Mouse (Mus musculus) kidney, adult 18-20 months (tissue): Measurements from ENCODE around the gene Clec2l.
"Not testable (repeated sequence)": the region's sequence is repeated elsewhere in the genome, so short reads cannot be mapped to it uniquely, and the experiment has no call there.

ENCODE experiments used
- DNase-seq: peaks from one replicate; pipeline ENCODE4 v3.0.0; 2021

The Clec2l gene

DNA sequence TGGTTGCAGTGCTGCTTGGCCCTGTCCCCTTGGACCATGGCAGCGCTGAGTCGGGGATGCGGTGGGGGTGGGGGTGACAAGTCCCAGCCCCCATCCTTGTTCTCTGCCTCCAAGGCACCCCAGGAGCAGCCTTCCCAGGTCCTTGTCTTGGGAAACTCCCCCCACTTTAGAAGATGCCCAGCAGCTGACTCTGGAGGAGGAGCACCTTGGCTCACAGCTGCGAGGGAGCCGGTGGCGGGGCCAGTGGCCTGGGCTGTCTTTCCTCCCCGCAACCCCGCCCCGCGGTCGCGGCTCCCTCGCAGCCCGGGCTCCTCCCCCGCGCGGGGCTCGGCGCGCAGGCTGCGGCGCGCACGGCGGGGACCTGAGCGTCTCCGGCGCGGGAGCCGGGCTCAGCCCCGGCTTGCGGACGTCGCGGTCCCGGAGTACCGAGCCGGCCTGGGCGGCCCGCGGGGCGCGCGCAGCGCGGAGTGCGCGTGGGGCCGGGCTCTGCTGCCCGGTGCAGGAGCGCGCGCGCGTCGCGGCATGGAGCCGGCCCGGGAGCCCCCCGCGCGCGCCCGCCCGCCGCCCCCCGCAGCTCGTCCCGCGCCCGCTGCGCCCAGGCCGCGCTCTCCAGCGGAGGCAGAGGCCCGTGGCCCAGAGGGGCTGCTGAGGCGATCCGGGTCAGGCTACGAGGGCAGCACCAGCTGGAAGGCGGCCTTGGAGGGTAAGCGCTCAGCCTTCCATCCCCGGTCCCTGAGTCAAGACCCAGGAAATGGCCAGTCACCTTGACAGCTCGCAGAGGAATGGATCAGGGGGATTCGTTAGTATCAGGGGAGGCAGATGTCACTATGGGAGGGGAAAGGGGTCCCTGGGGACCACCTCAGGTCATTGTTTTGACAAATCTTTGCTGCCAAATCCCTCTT, at the start of gene Clec2l:
TSS of gene Clec2l (plus strand) at position 356 of the 902 bp plus-strand sequence.
- DNase-seq = no peak

DNA sequence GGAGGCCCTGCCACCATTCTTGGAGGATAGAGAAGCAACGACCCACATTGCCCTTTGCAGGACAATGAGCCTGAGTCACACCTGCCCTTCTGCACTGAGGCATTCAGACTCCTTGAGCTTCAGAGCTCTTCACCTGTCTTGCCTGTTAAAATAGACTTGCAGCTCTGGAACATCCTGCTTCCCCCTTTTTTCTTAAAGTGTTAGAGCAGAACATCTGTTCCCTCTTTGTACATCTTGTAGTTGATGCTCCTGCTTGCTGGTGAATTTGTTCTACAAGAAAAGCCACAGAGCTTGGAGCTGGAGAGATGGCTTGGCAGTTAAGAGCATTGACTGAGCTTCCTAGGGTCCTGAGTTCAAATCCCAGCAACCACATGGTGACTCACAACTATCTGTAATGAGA, 40.5 kb upstream of the Clec2l start:
- DNase-seq = no peak

DNA sequence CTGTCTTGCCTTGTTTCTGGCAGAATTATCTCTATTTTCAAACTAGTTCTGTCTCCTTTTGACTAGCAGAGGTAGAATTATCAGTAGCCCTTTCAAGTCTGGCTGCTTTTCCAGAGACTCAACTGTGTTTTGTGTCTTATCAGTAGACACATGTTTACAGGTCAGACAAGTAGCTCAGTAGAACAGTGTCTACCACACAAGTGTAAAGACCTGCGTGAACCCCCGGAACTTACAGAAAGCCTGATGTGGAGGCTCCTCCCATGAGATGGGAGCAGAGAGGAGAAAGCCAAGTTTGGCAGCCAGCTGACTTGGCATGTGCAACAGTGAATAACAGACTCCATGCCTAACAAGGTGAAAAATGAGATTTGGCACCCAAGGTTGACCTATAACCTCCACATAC, 39.4 kb upstream of the Clec2l start:
- DNase-seq = no peak

DNA sequence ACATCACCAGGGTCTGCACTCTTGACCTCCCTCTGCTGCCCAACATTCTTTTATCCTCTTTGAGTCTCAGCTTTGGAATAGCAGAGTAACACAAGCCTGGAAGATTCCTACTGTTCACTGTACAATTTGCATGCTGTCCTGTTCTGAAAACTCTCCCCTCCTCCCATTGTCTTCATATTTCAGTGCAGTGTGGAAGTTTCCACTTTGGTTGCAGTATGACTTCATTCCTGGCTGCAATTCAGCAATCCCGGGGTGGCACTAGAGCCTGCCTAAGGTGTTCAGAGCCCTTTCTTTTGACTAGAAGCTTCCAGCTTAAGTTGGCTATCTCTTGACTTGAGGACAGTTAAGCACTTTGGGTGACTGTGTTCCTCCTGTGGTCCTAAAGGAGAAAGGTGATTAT, 38.4 kb upstream of the Clec2l start:
- no peak for DNase-seq

DNA sequence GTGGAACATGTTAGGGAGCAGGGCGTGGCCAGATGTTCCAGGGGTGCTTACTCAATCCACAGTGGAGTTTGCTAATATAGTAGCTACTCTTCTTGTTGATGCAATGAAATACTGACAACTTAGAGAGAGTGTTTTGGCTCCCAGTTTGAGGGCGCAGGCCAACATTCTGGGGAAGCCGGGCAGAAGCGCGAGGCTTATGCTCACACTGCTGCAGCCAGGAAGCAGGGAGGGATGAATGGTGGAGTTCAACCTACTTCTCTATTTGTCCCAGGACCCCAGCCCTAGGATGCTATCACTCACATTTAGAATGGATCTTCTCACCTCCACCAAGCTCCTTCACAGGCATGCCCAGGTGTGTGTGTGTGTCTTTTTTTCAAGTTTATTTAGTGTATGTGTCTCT, 36.8 kb upstream of the Clec2l start:
- no peak for DNase-seq

DNA sequence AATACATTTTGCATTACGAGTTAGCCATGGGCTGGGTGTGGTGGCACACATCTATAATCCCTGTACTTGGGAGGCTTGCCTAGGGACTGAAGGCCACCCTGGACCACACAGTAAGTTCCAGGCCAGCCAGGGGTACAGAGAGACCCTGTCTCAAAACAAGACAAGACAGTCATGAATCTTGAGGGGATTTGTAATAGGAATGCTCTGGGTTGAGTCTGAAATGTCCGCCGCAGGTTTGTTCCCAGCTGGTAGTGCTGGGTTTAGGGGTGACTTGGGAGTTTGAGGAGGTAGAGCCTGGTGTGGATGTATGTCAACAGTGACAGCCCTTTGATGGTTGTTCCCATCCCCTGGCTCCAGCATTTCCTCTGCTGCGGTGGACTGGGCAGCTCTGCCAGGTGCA, 35.8 kb upstream of the Clec2l start:
- DNase-seq = peak; percentile 1

DNA sequence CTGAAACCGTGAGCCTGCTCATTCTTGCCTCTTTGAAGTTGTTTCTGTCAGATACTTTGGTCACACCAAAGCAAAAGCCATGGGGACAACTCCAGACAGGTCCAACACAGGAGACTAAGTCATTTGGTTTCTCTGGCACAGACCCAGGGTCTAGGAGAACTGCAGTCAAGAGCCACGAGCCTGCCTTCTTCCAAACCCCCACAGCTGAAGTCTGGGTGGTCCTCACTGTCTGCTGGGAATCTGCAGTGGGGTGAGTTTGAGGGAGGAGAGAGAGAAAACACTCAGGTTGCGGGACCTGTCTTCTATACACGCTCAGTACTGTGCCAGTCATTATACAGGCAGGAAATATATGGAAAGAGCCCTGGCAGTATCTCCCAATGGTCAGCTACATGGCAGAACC, 35.4 kb upstream of the Clec2l start:
- DNase-seq = no peak

DNA sequence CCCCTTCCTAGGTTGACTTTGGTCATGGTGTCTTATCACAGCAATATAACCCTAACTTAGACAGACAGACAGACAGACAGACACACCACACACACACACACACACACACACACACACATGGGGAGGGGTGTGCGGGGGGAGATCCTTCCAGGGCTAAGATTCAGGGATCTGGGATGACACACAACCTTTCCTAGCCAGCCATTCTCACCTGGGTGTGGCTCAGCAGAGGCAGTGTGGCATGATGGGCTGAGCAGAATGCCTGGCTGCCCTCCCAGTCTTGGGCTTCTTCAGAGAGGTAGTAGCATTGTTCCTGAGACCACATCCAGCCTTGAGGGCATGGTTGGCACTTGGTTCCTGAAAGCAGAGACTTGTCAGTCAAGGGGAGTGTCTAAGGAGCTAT, 33.3 kb upstream of the Clec2l start:
- no peak for DNase-seq

DNA sequence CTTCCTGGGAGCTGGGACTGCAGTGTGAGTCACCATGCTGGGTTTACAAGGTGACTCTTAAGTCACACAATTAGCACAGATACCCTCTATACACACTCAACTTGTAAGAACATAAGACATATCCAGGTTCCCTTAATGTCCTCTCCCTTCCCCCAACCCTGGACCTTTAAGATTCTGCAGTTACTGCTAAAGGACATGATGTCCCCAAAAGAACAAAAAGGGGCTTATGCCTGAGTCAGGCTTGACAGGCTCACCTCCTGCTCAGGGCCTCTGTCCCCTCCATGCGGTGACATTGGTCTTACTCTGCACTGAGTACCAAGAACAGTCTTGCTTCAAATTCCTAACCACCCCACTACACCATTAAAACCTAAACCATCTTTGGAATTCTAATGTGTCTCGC, 30.0 kb upstream of the Clec2l start:
- no peak for DNase-seq

DNA sequence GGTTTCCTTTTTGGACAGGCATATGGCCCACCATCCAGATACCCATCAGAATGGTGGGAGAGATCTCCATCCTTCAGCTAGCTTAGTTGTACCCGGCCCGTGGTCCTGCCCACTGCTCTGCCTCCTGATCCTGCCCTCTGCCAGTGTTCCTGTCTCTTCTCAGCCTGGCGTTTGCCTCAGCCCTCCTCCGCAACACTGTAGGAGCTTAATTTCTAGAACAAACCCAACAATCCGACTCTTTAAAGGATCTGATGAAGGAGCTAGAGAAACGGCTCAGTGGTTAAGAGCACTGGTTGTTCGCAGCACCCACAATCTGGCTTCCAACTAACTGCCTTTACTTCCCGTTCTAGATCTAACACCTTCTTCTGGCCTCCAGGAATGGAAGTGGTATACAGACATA, 28.4 kb upstream of the Clec2l start:
- DNase-seq = no peak

DNA sequence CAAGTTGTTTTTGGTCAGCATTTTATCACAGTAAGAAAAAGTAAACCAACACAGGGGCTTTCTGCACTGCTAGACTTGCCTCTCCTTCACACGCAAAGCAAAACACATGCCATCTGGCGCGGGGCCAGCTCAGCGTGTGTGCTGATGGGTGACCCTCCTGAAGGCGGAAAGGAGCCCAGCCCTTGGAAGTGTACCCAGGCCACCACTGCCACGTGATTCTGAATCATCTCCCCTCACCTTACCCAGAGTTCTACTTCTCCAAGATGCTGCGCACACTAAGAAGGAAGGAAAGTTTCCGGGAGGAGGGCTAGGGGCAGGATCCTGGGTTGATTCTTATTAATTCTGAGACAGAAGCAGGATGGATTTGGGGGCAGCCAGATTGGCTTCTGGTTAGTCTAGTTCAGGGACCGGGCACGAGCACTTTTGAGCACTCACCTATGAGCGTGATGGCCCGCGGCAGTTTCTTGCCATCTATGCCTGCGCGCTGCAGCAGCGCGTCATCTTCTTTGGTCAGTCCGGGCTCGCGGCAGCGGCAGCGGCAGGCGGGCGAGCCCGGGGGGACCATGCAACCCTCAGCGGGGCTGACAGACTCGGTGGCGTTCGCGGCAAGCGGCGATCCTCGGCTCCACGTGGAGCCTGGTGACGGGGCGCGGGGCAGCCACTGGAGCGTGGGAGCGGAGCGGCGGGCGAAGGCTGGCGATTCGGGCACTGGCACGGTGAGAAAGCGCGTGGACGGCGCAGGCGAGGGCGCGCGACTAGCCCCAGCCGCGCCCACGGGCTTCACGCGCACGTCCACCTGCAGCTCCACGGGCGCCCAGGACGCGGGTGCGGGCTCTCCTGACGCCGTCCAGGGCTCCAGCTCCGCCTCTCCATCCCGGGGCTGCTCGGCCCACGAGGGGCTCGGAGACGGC, 26.7 kb upstream of the Clec2l start:
- DNase-seq = peak; percentile 58

DNA sequence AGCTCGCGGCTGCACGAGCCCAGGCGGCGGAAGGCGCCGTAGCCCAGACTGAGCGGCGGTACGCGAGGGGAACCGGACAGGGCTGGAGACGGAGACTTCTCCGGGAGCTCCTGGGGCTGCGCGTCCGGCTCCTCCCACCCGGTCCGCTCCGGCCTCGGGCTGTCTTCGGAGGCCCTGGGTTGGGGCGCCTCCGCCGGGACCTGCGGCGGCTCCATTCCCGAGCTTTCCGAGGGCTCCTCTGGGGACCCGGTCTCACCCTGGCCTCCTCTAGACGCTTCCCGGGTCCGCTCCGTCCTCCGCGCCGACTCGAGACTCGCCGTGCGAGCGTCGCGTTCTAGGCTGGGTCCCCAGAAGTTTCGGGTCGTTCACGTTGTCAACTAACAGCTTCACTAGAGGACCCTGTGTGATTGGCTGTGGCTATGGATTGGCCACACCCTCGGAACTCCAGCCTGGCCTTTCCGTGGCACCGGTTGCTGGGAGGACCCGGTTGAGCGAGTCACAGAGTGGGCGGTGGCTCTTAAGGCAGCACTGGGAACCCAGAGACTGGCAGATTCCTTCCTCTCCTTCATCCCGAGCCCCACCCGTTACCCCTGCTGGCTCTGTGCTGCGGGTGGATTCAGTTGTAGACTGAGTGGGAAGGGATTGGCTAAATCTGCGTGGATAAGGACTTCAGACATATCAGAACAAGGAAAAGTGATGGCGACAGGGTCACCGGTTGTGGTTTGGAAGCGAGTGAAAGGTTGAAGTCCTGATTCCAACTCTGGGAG, 25.8 kb upstream of the Clec2l start, which contains the start of gene Klrg2:
TSS of gene Klrg2 (minus strand) at position 391 of the 767 bp plus-strand sequence.
- DNase-seq = peak; percentile 73

DNA sequence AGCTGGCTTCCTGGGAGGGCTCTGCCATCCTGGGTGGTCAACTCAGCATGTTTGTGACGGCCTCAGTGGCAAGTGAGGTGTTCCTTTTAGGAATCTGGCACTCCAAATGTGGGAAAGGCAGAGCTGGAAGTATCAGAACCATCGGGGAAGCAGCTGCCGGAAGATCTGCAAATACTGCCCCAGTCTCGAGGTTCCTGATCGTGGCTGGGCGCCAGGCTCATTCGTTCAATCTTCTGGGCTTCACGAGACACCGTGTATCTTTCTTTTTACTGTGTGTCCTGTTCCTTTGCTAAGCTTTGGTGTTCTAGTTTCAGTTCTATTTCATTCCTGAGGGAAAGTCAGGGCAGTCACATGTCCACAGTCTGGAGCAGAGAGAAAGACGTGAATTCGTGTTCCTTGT, 22.5 kb upstream of the Clec2l start:
- DNase-seq = no peak

DNA sequence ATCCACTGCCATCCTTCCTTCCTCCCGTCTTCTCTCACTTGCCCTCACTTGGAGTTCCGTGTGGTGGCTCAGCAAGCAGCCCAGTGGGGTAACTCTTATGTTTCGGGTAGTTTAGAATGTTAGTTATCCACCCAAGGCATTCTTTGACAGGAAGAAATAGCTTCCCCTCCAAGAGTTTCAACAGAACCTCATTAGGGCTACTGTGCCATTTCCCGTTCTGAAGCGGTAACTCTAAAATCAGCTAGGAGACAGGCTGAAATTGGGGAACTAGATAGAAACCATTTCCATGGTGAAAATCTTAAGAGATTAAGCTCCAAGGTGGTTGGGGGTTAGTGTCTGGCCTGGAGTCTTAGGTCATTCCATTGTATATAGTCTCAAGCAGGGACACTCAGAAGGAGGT, 21.6 kb upstream of the Clec2l start:
- no peak for DNase-seq

DNA sequence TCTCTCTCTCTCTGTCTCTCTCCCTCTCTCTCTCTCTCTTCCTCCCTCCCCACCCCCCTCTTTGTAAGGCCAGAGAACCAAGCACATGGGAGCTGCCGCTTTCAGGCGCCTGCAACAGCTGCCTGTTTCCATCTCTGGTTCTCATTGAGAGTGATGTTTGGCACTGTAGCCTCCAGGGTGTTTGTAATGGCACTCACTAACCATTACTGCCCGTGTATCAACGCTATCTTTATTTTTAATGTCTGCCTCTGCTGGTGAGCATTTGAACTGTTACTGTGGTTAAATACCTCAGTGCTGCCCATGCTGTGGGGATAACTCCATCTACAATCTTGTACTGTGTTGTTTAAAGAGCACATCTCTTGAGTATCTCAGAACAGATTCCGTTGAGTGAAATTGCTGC, 21.2 kb upstream of the Clec2l start:
- no peak for DNase-seq

DNA sequence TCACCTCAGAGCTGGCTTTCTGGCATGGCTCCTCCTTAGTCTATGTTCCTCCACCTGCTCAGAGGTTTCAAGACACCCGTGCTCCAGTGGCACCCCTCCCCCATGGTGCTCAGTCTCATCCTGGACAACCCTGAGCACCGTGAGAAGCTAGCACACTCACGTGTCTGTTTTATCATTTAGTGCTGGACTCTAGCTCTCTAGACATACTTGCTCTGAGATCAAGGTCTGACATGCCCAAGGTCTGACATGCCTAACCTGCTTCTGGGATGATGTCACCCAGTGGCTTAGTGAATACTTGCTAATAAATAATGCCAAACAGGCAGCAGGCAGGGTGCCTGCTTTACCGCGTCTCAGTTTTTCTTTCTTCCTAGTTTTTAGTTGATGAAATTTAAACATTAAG, 20.3 kb upstream of the Clec2l start:
- DNase-seq = no peak

DNA sequence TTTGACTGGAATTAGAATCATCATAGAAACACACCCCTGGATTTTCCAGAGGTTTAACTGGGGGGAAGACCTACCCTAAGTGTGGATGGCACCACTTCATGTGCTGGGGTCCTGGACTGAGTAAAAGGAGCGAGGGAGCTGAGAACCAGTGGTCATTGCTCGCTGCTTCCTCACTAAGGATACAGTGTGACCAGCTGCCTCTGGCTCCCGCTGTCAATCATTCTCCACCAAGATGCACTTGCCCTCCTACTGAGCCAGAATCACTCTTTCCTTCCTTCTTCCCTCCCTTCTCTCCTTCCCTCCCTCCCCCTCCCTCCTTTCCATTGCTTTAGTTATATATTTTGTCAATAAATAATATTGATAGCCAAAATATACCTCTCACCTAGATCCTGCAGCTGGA, 19.8 kb upstream of the Clec2l start:
- DNase-seq = no peak

DNA sequence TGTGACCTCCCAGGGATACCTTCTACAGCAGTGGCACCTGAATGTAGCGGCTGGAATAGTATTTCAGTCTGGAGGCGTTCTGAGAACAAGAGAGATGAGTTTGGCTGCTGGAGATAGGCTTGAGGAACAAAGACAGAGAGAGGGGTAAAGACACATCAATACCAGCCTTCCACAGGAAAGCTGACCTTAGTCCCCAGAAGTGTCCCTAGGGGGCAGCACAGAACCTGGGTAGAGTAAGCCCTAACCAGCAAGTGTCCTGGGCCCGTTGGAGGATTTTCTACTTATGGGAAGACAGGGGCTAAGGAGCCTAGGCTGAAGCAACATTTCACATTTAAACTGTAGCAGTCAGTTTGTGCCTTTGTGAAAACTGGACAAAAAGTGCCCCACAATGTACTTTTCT, 13.3 kb upstream of the Clec2l start:
- DNase-seq = no peak

DNA sequence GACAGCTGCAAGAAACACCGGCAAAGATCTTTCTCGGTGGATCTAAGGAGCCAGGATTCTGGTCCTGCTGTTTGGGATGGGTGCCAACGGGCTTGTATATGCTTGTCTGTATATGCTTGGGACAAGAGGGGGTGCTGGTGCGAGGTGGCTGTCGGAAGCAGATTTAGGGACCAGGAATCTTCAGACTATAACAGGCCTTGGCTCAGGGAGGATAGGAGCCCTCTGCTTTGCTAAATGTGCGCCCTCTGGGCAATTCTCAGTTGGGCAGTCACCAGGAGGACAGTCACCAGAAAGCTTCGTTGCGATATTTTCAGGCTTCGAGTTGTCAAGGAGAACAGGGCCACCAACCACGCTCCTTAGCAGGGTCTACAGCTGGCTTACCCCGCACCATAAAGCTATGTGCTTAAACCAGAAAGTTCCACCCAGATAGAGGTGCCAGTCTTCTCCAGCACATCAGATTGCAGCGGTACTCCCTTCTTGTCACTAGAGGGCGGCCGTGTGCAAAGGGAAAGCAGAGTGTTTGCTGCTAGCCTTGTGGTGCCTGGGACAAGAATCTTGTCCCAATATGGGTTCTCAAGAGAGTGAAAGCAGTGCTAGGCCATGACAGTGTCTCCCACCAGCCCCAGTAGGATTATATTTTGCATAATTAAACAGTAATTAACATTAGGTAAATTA, 12.5 kb upstream of the Clec2l start:
- peak; percentile 73 for DNase-seq

DNA sequence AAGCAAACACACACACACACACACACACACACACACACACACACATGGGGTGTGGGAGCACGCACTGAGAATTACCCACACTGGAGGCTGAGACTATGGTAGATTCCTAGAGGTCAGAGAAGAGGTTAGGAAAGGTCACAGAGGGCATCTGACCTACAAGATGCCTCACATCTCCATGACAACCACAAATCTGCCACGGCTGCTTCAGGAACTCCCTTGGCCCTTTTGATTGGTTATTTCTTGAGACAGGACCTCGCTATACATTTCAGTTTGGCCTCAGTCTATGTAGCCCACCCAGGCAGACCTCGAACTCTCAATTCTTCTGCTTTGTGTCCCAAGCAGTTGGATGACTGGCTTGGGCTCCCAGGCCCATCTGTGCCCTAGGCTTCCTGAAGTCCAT, 1.2 kb upstream of the Clec2l start:
- no peak for DNase-seq

DNA sequence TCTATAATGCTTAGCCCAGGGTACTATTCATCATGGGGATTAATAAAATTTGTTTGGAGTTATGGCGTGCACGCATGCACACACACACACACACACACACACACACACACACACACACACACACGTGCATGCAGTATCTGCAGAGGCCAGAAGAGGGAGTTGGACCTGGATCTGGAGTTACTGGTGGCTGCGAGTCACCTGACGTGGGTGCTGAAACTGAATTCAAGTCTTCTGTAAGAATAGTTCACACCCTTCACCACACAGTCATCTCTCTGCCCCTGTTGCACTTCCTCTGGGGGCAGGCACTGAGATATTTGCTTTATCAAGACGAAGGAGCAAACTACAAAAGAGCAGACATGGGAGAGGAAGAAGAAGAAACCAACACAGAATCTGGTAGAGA, 6.7 kb downstream of the Clec2l start:
- no peak for DNase-seq

DNA sequence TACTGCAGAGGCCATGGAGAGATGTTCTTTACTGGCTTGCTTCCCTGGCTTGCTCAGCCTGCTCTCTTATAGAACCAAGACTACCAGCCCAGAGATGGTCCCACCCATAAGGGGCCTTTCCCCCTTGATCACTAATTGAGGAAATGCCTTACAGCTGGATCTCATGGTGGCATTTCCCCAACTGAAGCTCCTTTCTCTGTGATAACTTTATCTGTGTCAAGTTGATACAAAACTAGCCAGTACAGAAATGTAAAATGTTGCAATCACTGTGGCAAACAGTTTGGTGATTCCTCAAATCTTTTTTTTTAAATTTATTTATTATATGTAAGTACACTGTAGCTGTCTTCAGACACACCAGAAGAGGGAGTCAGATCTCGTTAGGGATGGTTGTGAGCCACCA, 7.6 kb downstream of the Clec2l start:
- not testable (repeated sequence) for DNase-seq

DNA sequence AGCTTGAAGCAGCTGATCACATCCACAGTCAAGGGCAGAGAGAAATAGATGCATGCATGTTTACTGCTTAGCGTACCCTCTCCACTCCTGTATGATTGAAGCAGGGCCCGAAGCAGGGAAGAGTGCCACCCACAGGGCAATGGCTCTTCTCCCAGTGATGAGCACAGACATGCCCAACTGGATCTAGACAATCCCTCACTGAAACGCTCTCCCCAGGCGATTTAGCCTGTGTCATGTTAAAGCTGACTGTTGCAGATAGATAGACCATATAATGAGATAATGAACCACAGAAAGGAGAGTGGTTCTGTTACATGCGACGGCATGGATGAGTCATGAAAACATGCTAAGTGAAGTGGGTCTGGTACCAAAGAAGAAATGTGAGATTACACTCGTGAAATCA, 8.4 kb downstream of the Clec2l start:
- DNase-seq = no peak
